Mouse (Mus musculus): ENCODE data around the gene Dab2ip. TPM values are rescaled to one million over a fixed set of nuclear protein-coding genes. Genes with fewer than 3 reads are reported as not detected.

Gene Dab2ip
- polyA plus RNA-seq, 1 experiment from 2014 or later, result 26.3 TPM

- H3K4me2 ChIP-seq (replicated peaks; ENCODE audit: low read depth, low read length), result peak overlapping the region; percentile 42
- H3K4me3 ChIP-seq (ENCODE audit: low read length), result peak overlapping the region; percentile 18; the same call in 1 of the 2 replicates
Observed at GRCm38 (mm10) chr2:35691257-35692049, 133.4 kb downstream of the Dab2ip start.

DNA sequence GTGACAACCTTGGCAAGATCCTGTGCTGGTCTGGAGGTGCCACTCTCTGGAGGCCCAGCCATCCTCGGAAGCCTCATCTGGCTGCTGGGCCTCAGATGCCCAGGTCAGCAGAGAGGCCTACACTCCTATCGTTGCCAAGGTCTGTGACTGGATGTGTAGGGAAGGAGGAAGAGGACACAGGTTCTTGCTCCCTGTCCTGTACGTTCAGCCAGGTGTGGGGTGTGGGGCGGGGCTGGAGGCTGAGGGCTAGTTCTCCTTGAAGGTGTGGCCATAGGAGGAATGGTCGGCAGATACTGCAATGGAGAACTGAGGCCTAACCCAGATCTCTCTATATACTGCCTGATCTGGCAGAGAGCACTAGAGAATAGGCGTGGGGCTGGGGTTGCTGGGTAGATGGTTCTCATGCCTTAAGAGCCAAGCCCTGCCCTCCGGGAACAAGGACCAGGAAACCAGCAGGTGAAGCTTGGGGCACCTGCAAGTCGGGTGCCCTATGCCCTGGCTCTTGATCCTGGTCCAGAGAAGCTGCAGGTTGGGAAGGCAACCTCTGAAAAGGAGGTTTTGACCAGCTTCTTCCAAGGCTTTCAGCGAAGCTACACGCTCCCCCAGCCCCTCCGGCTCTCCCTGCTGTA is 134.3 kb downstream of the Dab2ip start:
- WGBS, result 81% methylated on average over 11 of the region's 11 CpGs
- Histone ChIP-seq H3K9ac (replicated peaks; ENCODE audit: low read length) (peak overlapping the region; percentile 54), H3K27ac (ENCODE audit: low read length) (peak overlapping the region; percentile 80), H3K36me3 (ENCODE audit: insufficient read depth, low read length) (no peaks in the 10 kb centered on the region), H3K9me3 (ENCODE audit: low read length) (no peaks in the 10 kb centered on the region), H3K4me1 (ENCODE audit: insufficient read depth, low read length) (peaks cover 82% of the 10 kb centered on the region), H3K27me3 (ENCODE audit: insufficient read depth, low read length) (no peaks in the 10 kb centered on the region), H3K4me2 (replicated peaks; ENCODE audit: low read depth, low read length) (peak overlapping the region; percentile 42), H3K4me3 (ENCODE audit: low read length) (peak overlapping the region; percentile 18)
- no peak for ATAC-seq (ENCODE audit: low FRiP score, low TSS enrichment)

More at GRCm38 (mm10) chr2:35691257-35692049, 133.4 kb downstream of the Dab2ip start:
- peak overlapping the region; percentile 80 for H3K27ac ChIP-seq (ENCODE audit: low read length)
- peaks cover 82% of the 10 kb centered on the region for H3K4me1 ChIP-seq (ENCODE audit: insufficient read depth, low read length)
- H3K9me3 ChIP-seq (ENCODE audit: low read length), result no peaks in the 10 kb centered on the region
- no peaks in the 10 kb centered on the region for H3K36me3 ChIP-seq (ENCODE audit: insufficient read depth, low read length)
- H3K9ac ChIP-seq (replicated peaks; ENCODE audit: low read length), result peak overlapping the region; percentile 54; the same call in 1 of the 2 replicates
- WGBS, result 15% methylated on average over 7 of the region's 7 CpGs
- H3K27me3 ChIP-seq (ENCODE audit: insufficient read depth, low read length), result no peaks in the 10 kb centered on the region
- ATAC-seq (ENCODE audit: low FRiP score, low TSS enrichment), result peak; percentile 92

- no peaks in the 10 kb centered on the region for H3K36me3 ChIP-seq (ENCODE audit: insufficient read depth, low read length)
- H3K27me3 ChIP-seq (ENCODE audit: insufficient read depth, low read length), result no peaks in the 10 kb centered on the region
- H3K27ac ChIP-seq (ENCODE audit: low read length), result no peak overlapping the region
- no peaks in the 10 kb centered on the region for H3K9me3 ChIP-seq (ENCODE audit: low read length)
- ATAC-seq (ENCODE audit: low FRiP score, low TSS enrichment), result no peak
- no peak overlapping the region for H3K9ac ChIP-seq (replicated peaks; ENCODE audit: low read length)
- H3K4me1 ChIP-seq (ENCODE audit: insufficient read depth, low read length), result peaks cover 81% of the 10 kb centered on the region
- WGBS, result 82% methylated on average over 7 of the region's 7 CpGs
- no peak overlapping the region for H3K4me3 ChIP-seq (ENCODE audit: low read length)
- H3K4me2 ChIP-seq (replicated peaks; ENCODE audit: low read depth, low read length), result no peak overlapping the region
Observed at GRCm38 (mm10) chr2:35693037-35693436, 135.0 kb downstream of the Dab2ip start.

DNA sequence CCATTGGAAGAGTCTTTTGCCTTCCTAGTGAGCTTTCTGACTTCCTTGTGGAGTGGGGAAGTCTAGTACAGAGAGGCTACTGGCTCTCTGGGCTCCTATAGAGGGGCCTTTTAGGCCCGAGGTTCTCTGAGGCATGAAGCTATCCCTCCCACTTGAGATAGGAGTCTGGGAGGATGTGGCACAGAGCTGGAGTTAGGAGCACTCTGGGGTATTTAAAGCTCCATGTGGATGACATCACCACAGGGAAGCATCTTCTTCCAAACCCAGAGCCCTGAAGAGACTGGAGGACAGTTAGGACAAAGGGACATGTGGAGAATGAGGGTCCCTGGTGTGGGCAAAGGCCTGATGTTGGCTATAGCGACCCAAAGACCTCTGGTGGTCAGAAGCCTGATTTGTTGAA is 136.0 kb downstream of the Dab2ip start:
- H3K27ac ChIP-seq (ENCODE audit: low read length), result no peak overlapping the region
- H3K9ac ChIP-seq (replicated peaks; ENCODE audit: low read length), result no peak overlapping the region
- H3K36me3 ChIP-seq (ENCODE audit: insufficient read depth, low read length), result no peaks in the 10 kb centered on the region
- H3K4me2 ChIP-seq (replicated peaks; ENCODE audit: low read depth, low read length), result no peak overlapping the region
- H3K27me3 ChIP-seq (ENCODE audit: insufficient read depth, low read length), result no peaks in the 10 kb centered on the region
- H3K4me1 ChIP-seq (ENCODE audit: insufficient read depth, low read length), result peaks cover 81% of the 10 kb centered on the region
- WGBS, result 42% methylated on average over 2 of the region's 2 CpGs
- ATAC-seq (ENCODE audit: low FRiP score, low TSS enrichment), result no peak
- H3K9me3 ChIP-seq (ENCODE audit: low read length), result no peaks in the 10 kb centered on the region
- H3K4me3 ChIP-seq (ENCODE audit: low read length), result no peak overlapping the region

- peak overlapping the region; percentile 91 for H3K27ac ChIP-seq (ENCODE audit: low read length)
- WGBS, result 55% methylated on average over 7 of the region's 7 CpGs
- H3K27me3 ChIP-seq (ENCODE audit: insufficient read depth, low read length), result no peaks in the 10 kb centered on the region
- peak overlapping the region; percentile 42; the same call in 1 of the 2 replicates for H3K4me2 ChIP-seq (replicated peaks; ENCODE audit: low read depth, low read length)
- H3K36me3 ChIP-seq (ENCODE audit: insufficient read depth, low read length), result no peaks in the 10 kb centered on the region
- peak overlapping the region; percentile 37; the same call in 1 of the 2 replicates for H3K9ac ChIP-seq (replicated peaks; ENCODE audit: low read length)
- H3K4me3 ChIP-seq (ENCODE audit: low read length), result no peak overlapping the region
- ATAC-seq (ENCODE audit: low FRiP score, low TSS enrichment), result no peak
- H3K4me1 ChIP-seq (ENCODE audit: insufficient read depth, low read length), result peaks cover 62% of the 10 kb centered on the region
- H3K9me3 ChIP-seq (ENCODE audit: low read length), result no peaks in the 10 kb centered on the region
Observed at GRCm38 (mm10) chr2:35696193-35696541, 138.1 kb downstream of the Dab2ip start.

GRCm38 (mm10) chr2:35696542-35697391 is 138.7 kb downstream of the Dab2ip start:
- H3K4me2 ChIP-seq (replicated peaks; ENCODE audit: low read depth, low read length), result peak overlapping the region; percentile 42
- H3K9ac ChIP-seq (replicated peaks; ENCODE audit: low read length), result peak overlapping the region; percentile 48
- H3K9me3 ChIP-seq (ENCODE audit: low read length), result no peaks in the 10 kb centered on the region
- H3K36me3 ChIP-seq (ENCODE audit: insufficient read depth, low read length), result no peaks in the 10 kb centered on the region; the same call in 1 of the 2 replicates
- 23% methylated on average over 3 of the region's 3 CpGs for WGBS
- H3K4me1 ChIP-seq (ENCODE audit: insufficient read depth, low read length), result peaks cover 56% of the 10 kb centered on the region
- H3K4me3 ChIP-seq (ENCODE audit: low read length), result peak overlapping the region; percentile 27
- ATAC-seq (ENCODE audit: low FRiP score, low TSS enrichment), result peak; percentile 70
- H3K27ac ChIP-seq (ENCODE audit: low read length), result peak overlapping the region; percentile 91
- no peaks in the 10 kb centered on the region for H3K27me3 ChIP-seq (ENCODE audit: insufficient read depth, low read length)

DNA sequence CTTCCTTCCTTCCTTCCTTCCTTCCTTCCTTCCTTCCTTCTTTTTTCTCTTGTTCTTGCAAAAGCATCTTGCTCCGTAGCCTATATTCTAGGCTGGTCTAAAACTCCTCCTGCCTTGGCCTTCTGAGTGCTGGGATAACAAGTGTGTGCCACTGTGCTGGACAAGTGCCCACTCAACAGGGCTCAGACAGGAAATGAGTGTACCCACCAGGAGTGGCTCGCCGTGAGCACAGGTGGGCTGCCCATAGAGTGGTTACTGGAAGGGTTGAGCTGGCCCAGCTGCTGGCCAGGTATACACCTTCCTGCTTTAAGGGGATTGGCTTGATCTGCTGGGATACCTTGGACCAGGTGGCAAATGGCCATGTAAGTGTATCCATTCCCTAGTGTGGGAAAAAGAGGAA is 139.7 kb downstream of the Dab2ip start:
- no peaks in the 10 kb centered on the region for H3K27me3 ChIP-seq (ENCODE audit: insufficient read depth, low read length)
- no peak overlapping the region for H3K9ac ChIP-seq (replicated peaks; ENCODE audit: low read length)
- WGBS, result 85% methylated on average over 3 of the region's 3 CpGs
- no peak overlapping the region for H3K4me3 ChIP-seq (ENCODE audit: low read length)
- H3K36me3 ChIP-seq (ENCODE audit: insufficient read depth, low read length), result no peaks in the 10 kb centered on the region; the same call in 1 of the 2 replicates
- no peak for ATAC-seq (ENCODE audit: low FRiP score, low TSS enrichment)
- peaks cover 46% of the 10 kb centered on the region for H3K4me1 ChIP-seq (ENCODE audit: insufficient read depth, low read length)
- no peaks in the 10 kb centered on the region for H3K9me3 ChIP-seq (ENCODE audit: low read length)
- no peak overlapping the region for H3K4me2 ChIP-seq (replicated peaks; ENCODE audit: low read depth, low read length)
- no peak overlapping the region for H3K27ac ChIP-seq (ENCODE audit: low read length)

GRCm38 (mm10) chr2:35700966-35701365 is 142.9 kb downstream of the Dab2ip start:
- 94% methylated on average over 2 of the region's 2 CpGs for WGBS
- H3K9me3 ChIP-seq (ENCODE audit: low read length), result no peaks in the 10 kb centered on the region
- no peaks in the 10 kb centered on the region for H3K27me3 ChIP-seq (ENCODE audit: insufficient read depth, low read length)
- H3K4me3 ChIP-seq (ENCODE audit: low read length), result no peak overlapping the region
- H3K36me3 ChIP-seq (ENCODE audit: insufficient read depth, low read length), result peaks cover 4% of the 10 kb centered on the region; the same call in 1 of the 2 replicates
- H3K4me2 ChIP-seq (replicated peaks; ENCODE audit: low read depth, low read length), result no peak overlapping the region
- ATAC-seq (ENCODE audit: low FRiP score, low TSS enrichment), result no peak
- peaks cover 22% of the 10 kb centered on the region for H3K4me1 ChIP-seq (ENCODE audit: insufficient read depth, low read length)
- H3K27ac ChIP-seq (ENCODE audit: low read length), result no peak overlapping the region
- no peak overlapping the region for H3K9ac ChIP-seq (replicated peaks; ENCODE audit: low read length)

GRCm38 (mm10) chr2:35702001-35702400 is 143.9 kb downstream of the Dab2ip start:
- Histone ChIP-seq H3K9me3 (ENCODE audit: low read length) (no peaks in the 10 kb centered on the region), H3K4me3 (ENCODE audit: low read length) (no peak overlapping the region), H3K27ac (ENCODE audit: low read length) (no peak overlapping the region), H3K36me3 (ENCODE audit: insufficient read depth, low read length) (peaks cover 4% of the 10 kb centered on the region; the same call in 1 of the 2 replicates), H3K27me3 (ENCODE audit: insufficient read depth, low read length) (no peaks in the 10 kb centered on the region), H3K4me2 (replicated peaks; ENCODE audit: low read depth, low read length) (no peak overlapping the region), H3K9ac (replicated peaks; ENCODE audit: low read length) (no peak overlapping the region), H3K4me1 (ENCODE audit: insufficient read depth, low read length) (peaks cover 11% of the 10 kb centered on the region)
- WGBS, result 77% methylated on average over 7 of the region's 7 CpGs
- ATAC-seq (ENCODE audit: low FRiP score, low TSS enrichment), result no peak
